ENCODE assay signal across 17 mouse cellular contexts in genomic region chr11:50122631-50123081, GRCm38 (mm10). TPM values are rescaled to one million over a fixed set of nuclear protein-coding genes. Genes with fewer than 3 reads are reported as not detected.
DNase-seq lines count a peak whose midpoint lies in the region; ATAC-seq and TF ChIP-seq lines count a peak whose summit lies in the region.
"Had no signal": no experiment of that assay in that cellular context is flagged by ENCODE, and none has a peak within 500 bp of the region (broad histone marks: within the 10 kb centered on the region; RNA-seq: fewer than 3 reads in every experiment).

No protein-coding gene starts in this region.

- WGBS in liver, embryonic 12.5 days (ENCODE audit: insufficient replicate concordance): 78% methylated on average over 8 of the region's 8 CpGs

- peaks cover 10% of the 10 kb centered on the region for H3K4me1 ChIP-seq in liver, embryonic 12.5 days
- H3K4me1 ChIP-seq: intestine, embryonic 15.5 days had no signal

- H3K4me3 ChIP-seq in liver, embryonic 12.5 days: no peak overlapping the region
- H3K4me3 ChIP-seq: heart, embryonic 12.5 days; hindbrain, embryonic 13.5 days; intestine, embryonic 15.5 days; limb, embryonic 10.5 days had no signal

- no peak for ATAC-seq in liver, embryonic 12.5 days
- ATAC-seq: intestine, embryonic 15.5 days had no signal

- H3K9me3 ChIP-seq in liver, embryonic 12.5 days (replicated peaks): no peaks in the 10 kb centered on the region
- H3K9me3 ChIP-seq: heart, embryonic 12.5 days; hindbrain, embryonic 13.5 days; intestine, embryonic 15.5 days; limb, embryonic 10.5 days had no signal

- H3K9ac ChIP-seq in liver, embryonic 12.5 days: no peak overlapping the region
- H3K9ac ChIP-seq: heart, embryonic 12.5 days; hindbrain, embryonic 13.5 days; intestine, embryonic 15.5 days had no signal

- TF ChIP-seq POLR2A in brain, embryonic 14.5 days (IDR thresholded peaks at IDR 0.05; ENCODE audit: borderline replicate concordance, extremely low read depth, insufficient read depth, insufficient read length, poor library complexity, severe bottlenecking): no peak

- H3K36me3 ChIP-seq in liver, embryonic 12.5 days: no peaks in the 10 kb centered on the region
- H3K36me3 ChIP-seq: intestine, embryonic 15.5 days had no signal

- no peak overlapping the region for H3K4me2 ChIP-seq in liver, embryonic 12.5 days
- H3K4me2 ChIP-seq: heart, embryonic 12.5 days; hindbrain, embryonic 13.5 days; intestine, embryonic 15.5 days had no signal

- no peak overlapping the region for H3K27ac ChIP-seq in liver, embryonic 12.5 days
- H3K27ac ChIP-seq: hindbrain, embryonic 13.5 days; intestine, embryonic 15.5 days; limb, embryonic 10.5 days had no signal

- peak; percentile 34 to 51 for DNase-seq in layer of hippocampus, postnatal 10 days (ENCODE audit: low spot score in 2 of 2)
- DNase-seq in layer of hippocampus, adult 9-11 months: no peak
- DNase-seq in brain, embryonic 14.5 days (ENCODE audit: low read depth): peak; percentile 32
- DNase-seq in cerebellum, adult 11-12 months: peak; percentile 67
- peak; percentile 74 to 77 for DNase-seq in cerebellum, postnatal 14 days
- DNase-seq in heart, adult 11 months: no peak
- DNase-seq: adrenal gland, adult 8-10 months; heart, postnatal 14 days; lung, adult 2 months; lung, postnatal 36 days; right cerebral cortex, adult 18-20 months; thymus, postnatal 36 days had no signal

- TF ChIP-seq CTCF in brain, embryonic 14.5 days (IDR thresholded peaks at IDR 0.05; ENCODE audit: borderline replicate concordance, extremely low read depth, insufficient read depth, insufficient read length): no peak

- H3K27me3 ChIP-seq in liver, embryonic 12.5 days (replicated peaks): no peaks in the 10 kb centered on the region
- H3K27me3 ChIP-seq: heart, embryonic 12.5 days; hindbrain, embryonic 13.5 days; intestine, embryonic 15.5 days had no signal

RNA-seq across cellular contexts. Expression of gene Tbc1d9b, which starts 8.5 kb away (rescaled TPM):
- 10 to 100 TPM; 74.0 to 76.4 TPM for total RNA-seq in layer of hippocampus, postnatal 10 days (2021)
- 37.4 and 52.9 TPM in 2 replicates for polyA plus RNA-seq in brain, embryonic 14.5 days (2012; rRNA removed)
- polyA plus RNA-seq in liver, embryonic 12.5 days (2016; fragmentation: Nextera tagmentation; extraction: Ambion mirVana): 20.2 and 20.3 TPM in 2 replicates

RNA-seq across cellular contexts. Expression of gene Mrnip, which starts 51.6 kb away (rescaled TPM):
- total RNA-seq in layer of hippocampus, postnatal 10 days (2021): 10 to 100 TPM; 20.5 to 21.3 TPM
- 33.1 and 35.9 TPM in 2 replicates for polyA plus RNA-seq in brain, embryonic 14.5 days (2012; rRNA removed)
- polyA plus RNA-seq in liver, embryonic 12.5 days (2016; fragmentation: Nextera tagmentation; extraction: Ambion mirVana): 8.6 and 8.7 TPM in 2 replicates

Comparison
In these comparisons a context has a peak if more than half of its experiments do, and no peak if none do; other contexts are left out.
1. DNase-seq: peak in layer of hippocampus, postnatal 10 days (2 of 2), brain, embryonic 14.5 days (single experiment), cerebellum, adult 11-12 months (single experiment) and cerebellum, postnatal 14 days (2 of 2); none in layer of hippocampus, adult 9-11 months (single experiment) and heart, adult 11 months (single experiment).